Mouse (Mus musculus) kidney, embryonic 14.5 days (tissue): ENCODE results near the gene Lars2. TPM values are rescaled to one million over a fixed set of nuclear protein-coding genes. Genes with fewer than 3 reads are reported as not detected.
A peak's percentile ranks its signal among the peaks of the same experiment; 100 is the strongest.

Source experiments
- ATAC-seq: fragments of 200-750 bp; cut with Nextera tagmentation; 2 replicates; pipeline ENCODE4 v1.8.0; 2017; ENCODE audit warnings: moderate number of reproducible peaks, mild to moderate bottlenecking, moderate TSS enrichment, moderate library complexity; ENCODE audit not compliant: low FRiP score, low TSS enrichment
- H3K27ac ChIP-seq: fragments of 300-500 bp; sonication (generic); 2 replicates; pipeline ENCODE4 v1.5.1; 2014; ENCODE audit warnings: low read depth, mild to moderate bottlenecking, low read length, moderate library complexity, mixed read lengths
- H3K27me3 ChIP-seq: fragments of 300-500 bp; sonication (generic); 2 replicates; pipeline ENCODE4 v1.6.1; 2014; ENCODE audit warnings: mild to moderate bottlenecking, low read length; ENCODE audit not compliant: control insufficient read depth, insufficient read depth
- H3K36me3 ChIP-seq: fragments of 300-500 bp; sonication (generic); 2 replicates; pipeline ENCODE4 v1.6.1; 2014; ENCODE audit warnings: low read length, mixed read lengths; ENCODE audit not compliant: control insufficient read depth, insufficient read depth
- H3K4me1 ChIP-seq: fragments of 300-500 bp; sonication (generic); 2 replicates; pipeline ENCODE4 v1.6.1; 2014; ENCODE audit warnings: low read length, mixed read lengths; ENCODE audit not compliant: control insufficient read depth, insufficient read depth
- H3K4me2 ChIP-seq: fragments of 300-500 bp; sonication (generic); replicated peaks from 2 replicates; pipeline ENCODE4 v1.6.1; 2014; ENCODE audit warnings: low read depth, mild to moderate bottlenecking, low read length
- H3K4me3 ChIP-seq: fragments of 300-500 bp; sonication (generic); 2 replicates; pipeline ENCODE4 v1.5.1; 2014; ENCODE audit warnings: mild to moderate bottlenecking, low read length
- H3K9ac ChIP-seq: fragments of 300-500 bp; sonication (generic); 2 replicates; pipeline ENCODE4 v1.6.1; 2014; ENCODE audit warnings: low read depth, mild to moderate bottlenecking, low read length, moderate library complexity
- H3K9me3 ChIP-seq: fragments of 300-500 bp; sonication (generic); 2 replicates; pipeline ENCODE4 v1.6.1; 2016; ENCODE audit warnings: low read length; ENCODE audit not compliant: control insufficient read depth
- WGBS: fragments of 180-500 bp; shearing (Covaris S2); extraction: QIAGEN DNeasy Blood & Tissue Kit; methylation state at CpG from one replicate; pipeline ENCODE4 v1.1.7; 2014; 5-methylcytosine and 5-hydroxymethylcytosine counted together
- polyA plus RNA-seq: library from polyadenylated mRNA; unstranded; fragments of >200 nt; fragmentation: Nextera tagmentation; extraction: Ambion mirVana; gene quantifications from 2 replicates; pipeline ENCODE4 v1.2.1, GENCODE M21; 2014

Gene Lars2
- polyA plus RNA-seq, 1 experiment from 2014 or later = 1,448 TPM

- no peak overlapping the region for H3K4me3 ChIP-seq
- H3K9me3 ChIP-seq = no peaks in the 10 kb centered on the region
- 60% methylated on average over 9 of the region's 9 CpGs for WGBS
- ATAC-seq = no peak
- no peak overlapping the region for H3K4me2 ChIP-seq
- H3K4me1 ChIP-seq = 0 out of 2 replicates have a peak, but pooled peaks cover 4% of the 10 kb centered on the region
- H3K27ac ChIP-seq = peak overlapping the region; percentile 20; the same call in 1 of the 2 replicates
- H3K27me3 ChIP-seq = no peaks in the 10 kb centered on the region
- H3K9ac ChIP-seq = no peak overlapping the region
- H3K36me3 ChIP-seq = peaks cover 10% of the 10 kb centered on the region; the same call in 1 of the 2 replicates
Observed at GRCm38 (mm10) chr9:123456634-123457602, 90.2 kb downstream of the Lars2 start.

GRCm38 (mm10) chr9:123457603-123458002 lies 90.9 kb downstream of the Lars2 start:
- WGBS = 59% methylated on average over 2 of the region's 2 CpGs
- no peak for ATAC-seq
- no peak overlapping the region for H3K4me3 ChIP-seq
- H3K36me3 ChIP-seq = peaks cover 8% of the 10 kb centered on the region; the same call in 1 of the 2 replicates
- H3K4me1 ChIP-seq = 0 out of 2 replicates have a peak, but pooled peaks cover 4% of the 10 kb centered on the region
- no peak overlapping the region for H3K9ac ChIP-seq
- H3K27me3 ChIP-seq = no peaks in the 10 kb centered on the region
- H3K9me3 ChIP-seq = no peaks in the 10 kb centered on the region
- peak overlapping the region; percentile 20; the same call in 1 of the 2 replicates for H3K27ac ChIP-seq
- H3K4me2 ChIP-seq = no peak overlapping the region

DNA sequence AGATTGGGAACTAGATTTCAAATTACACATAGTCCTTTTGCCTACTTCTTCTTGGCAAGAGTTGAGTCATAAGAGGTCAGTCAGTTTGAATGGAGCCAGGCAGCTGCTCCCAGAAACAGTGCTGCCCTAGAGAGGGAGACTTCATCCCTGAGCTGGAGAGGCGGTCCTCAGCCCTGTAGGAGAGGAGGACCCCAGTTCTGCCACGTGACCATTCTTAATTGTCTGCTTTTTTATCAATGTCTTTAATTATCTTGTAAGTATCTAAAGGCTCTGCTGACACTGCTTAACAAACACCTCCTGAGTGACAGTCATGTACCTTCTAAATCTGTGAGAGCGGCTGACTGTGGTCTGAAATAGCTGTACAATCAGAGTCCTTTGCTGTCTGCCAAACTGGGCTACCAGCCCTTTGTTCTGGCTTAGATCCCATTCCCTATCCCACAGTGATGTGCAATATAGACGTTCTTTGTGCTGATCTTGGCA lies 100.5 kb downstream of the Lars2 start:
- no peak for ATAC-seq
- no peaks in the 10 kb centered on the region for H3K27me3 ChIP-seq
- 78% methylated on average over 4 of the region's 4 CpGs for WGBS

DNA sequence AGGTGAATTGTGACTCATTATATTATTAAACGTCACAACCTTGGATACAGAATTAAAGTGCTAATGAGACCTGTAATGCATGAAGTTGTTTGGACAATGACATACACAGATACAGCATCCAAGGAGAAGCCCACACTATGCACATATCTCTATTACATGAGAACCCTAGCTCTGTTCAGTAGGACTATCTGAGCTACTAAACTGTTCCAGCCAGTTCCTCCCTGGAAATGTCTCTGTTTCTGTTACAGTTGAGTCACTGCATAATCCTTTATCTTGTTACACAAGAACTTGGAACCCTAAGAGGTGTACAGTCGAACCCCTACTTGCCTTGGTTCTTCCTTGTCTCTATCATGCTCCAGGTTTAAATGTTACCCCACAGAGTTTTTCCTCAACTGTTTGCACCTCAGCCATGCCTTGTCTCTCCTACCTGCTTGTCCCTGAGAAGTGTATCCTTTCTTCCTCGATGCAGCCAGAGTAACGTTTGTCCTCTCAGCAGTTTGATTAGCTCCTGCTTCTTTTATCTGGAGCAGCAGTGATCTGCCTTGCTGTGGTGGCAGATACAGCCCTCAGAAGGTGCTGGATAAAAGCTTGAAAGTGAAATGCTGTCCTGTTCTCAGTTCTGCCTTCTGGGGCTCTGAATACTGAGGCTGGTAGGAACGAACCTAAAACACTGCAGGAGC lies 101.8 kb downstream of the Lars2 start:
- 68% methylated on average over 5 of the region's 5 CpGs for WGBS

More for the DNA sequence above, 100.5 kb downstream of the Lars2 start:
- H3K4me1 ChIP-seq = no peaks in the 10 kb centered on the region
- H3K4me2 ChIP-seq = no peak overlapping the region
- H3K36me3 ChIP-seq = no peaks in the 10 kb centered on the region; the same call in 1 of the 2 replicates
- no peak overlapping the region for H3K27ac ChIP-seq
- H3K9ac ChIP-seq = no peak overlapping the region
- H3K9me3 ChIP-seq = no peaks in the 10 kb centered on the region
- no peak overlapping the region for H3K4me3 ChIP-seq

GRCm38 (mm10) chr9:123469087-123469486 lies 102.4 kb downstream of the Lars2 start:
- H3K36me3 ChIP-seq = no peaks in the 10 kb centered on the region; the same call in 1 of the 2 replicates
- H3K9me3 ChIP-seq = no peaks in the 10 kb centered on the region
- H3K4me2 ChIP-seq = no peak overlapping the region
- H3K9ac ChIP-seq = no peak overlapping the region
- no peak overlapping the region for H3K4me3 ChIP-seq
- no peaks in the 10 kb centered on the region for H3K4me1 ChIP-seq
- ATAC-seq = no peak
- H3K27me3 ChIP-seq = no peaks in the 10 kb centered on the region
- no peak overlapping the region for H3K27ac ChIP-seq

More for the DNA sequence above, 101.8 kb downstream of the Lars2 start:
- H3K4me3 ChIP-seq = no peak overlapping the region
- H3K27me3 ChIP-seq = no peaks in the 10 kb centered on the region
- no peaks in the 10 kb centered on the region; the same call in 1 of the 2 replicates for H3K36me3 ChIP-seq
- no peaks in the 10 kb centered on the region for H3K9me3 ChIP-seq
- no peak overlapping the region for H3K4me2 ChIP-seq
- no peaks in the 10 kb centered on the region for H3K4me1 ChIP-seq
- no peak for ATAC-seq
- H3K27ac ChIP-seq = no peak overlapping the region
- no peak overlapping the region for H3K9ac ChIP-seq

- Histone ChIP-seq H3K27ac (no peak overlapping the region), H3K4me2 (no peak overlapping the region), H3K9me3 (no peaks in the 10 kb centered on the region), H3K9ac (no peak overlapping the region), H3K27me3 (no peaks in the 10 kb centered on the region), H3K4me3 (no peak overlapping the region), H3K4me1 (no peaks in the 10 kb centered on the region), H3K36me3 (no peaks in the 10 kb centered on the region)
- ATAC-seq = no peak
Observed at GRCm38 (mm10) chr9:123473377-123473776, 106.7 kb downstream of the Lars2 start.

- no peak for ATAC-seq
- no peak overlapping the region for H3K4me2 ChIP-seq
- no peaks in the 10 kb centered on the region for H3K27me3 ChIP-seq
- WGBS = 81% methylated on average over 1 of the region's 1 CpGs
- peaks cover 12% of the 10 kb centered on the region for H3K4me1 ChIP-seq
- no peak overlapping the region for H3K9ac ChIP-seq
- no peak overlapping the region for H3K4me3 ChIP-seq
- H3K27ac ChIP-seq = no peak overlapping the region
- H3K9me3 ChIP-seq = no peaks in the 10 kb centered on the region
- H3K36me3 ChIP-seq = no peaks in the 10 kb centered on the region
Observed at GRCm38 (mm10) chr9:123475569-123475968, 108.8 kb downstream of the Lars2 start.

GRCm38 (mm10) chr9:123478031-123478585 lies 111.4 kb downstream of the Lars2 start:
- Histone ChIP-seq H3K9me3 (no peaks in the 10 kb centered on the region), H3K4me2 (peak overlapping the region; percentile 53), H3K4me3 (peak overlapping the region; percentile 58), H3K36me3 (peaks cover 3% of the 10 kb centered on the region; the same call in 1 of the 2 replicates), H3K27ac (no peak overlapping the region), H3K9ac (peak overlapping the region; percentile 42; the same call in 1 of the 2 replicates), H3K27me3 (no peaks in the 10 kb centered on the region), H3K4me1 (peaks cover 34% of the 10 kb centered on the region)
- under 1% methylated on average over 21 of the region's 29 CpGs for WGBS
- ATAC-seq = peak; percentile 81
